ENCODE assay signal across 8 mouse cellular contexts in the genomic region with DNA sequence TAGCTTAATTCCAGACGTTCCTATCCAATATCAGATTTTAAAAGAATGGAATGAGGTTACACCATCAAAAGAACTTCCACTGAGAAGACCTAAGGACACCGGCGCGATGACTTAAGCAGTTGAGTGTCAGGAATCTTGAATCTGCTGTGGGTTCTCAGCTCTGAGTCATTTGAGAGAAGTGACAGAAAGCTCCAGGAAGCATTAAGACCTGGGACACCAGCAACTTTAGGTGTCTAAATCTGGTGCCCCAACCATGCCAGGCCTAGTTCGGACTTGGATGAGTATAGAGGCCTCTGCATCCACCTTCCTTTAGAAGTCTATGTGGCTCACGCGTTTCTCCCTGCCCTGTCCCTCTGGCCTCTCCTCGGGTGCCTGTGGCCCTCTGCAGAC. TPM values are rescaled to one million over a fixed set of nuclear protein-coding genes. Genes with fewer than 3 reads are reported as not detected.
DNase-seq lines count a peak whose midpoint lies in the region; ATAC-seq and TF ChIP-seq lines count a peak whose summit lies in the region.

No protein-coding gene starts in this region.

- peaks cover 4% of the 10 kb centered on the region for H3K27me3 ChIP-seq in forebrain, embryonic 11.5 days (ENCODE audit: control insufficient read depth, insufficient read depth, low read length)
- peaks cover 49% of the 10 kb centered on the region for H3K27me3 ChIP-seq in liver, embryonic 13.5 days

- 24% methylated on average over 8 of the region's 8 CpGs for WGBS in forebrain, embryonic 11.5 days
- 22% methylated on average over 8 of the region's 8 CpGs for WGBS in liver, embryonic 13.5 days (ENCODE audit: insufficient replicate concordance)

- H3K4me1 ChIP-seq in forebrain, embryonic 11.5 days (replicated peaks; ENCODE audit: control insufficient read depth, insufficient read depth, low read length): peaks cover 19% of the 10 kb centered on the region
- peaks cover 81% of the 10 kb centered on the region for H3K4me1 ChIP-seq in liver, embryonic 13.5 days (replicated peaks)

- intact Hi-C loops in gastrocnemius, adult 2 months (cut with DNase I): loop anchor here (2.0 kb wide), 1 partner anchor 23 kb away; no protein-coding TSS in a partner anchor

- no peak for DNase-seq in gastrocnemius, adult 2 months
- DNase-seq in gastrocnemius, adult 18-20 months (ENCODE audit: low spot score): no peak
- peak; percentile 50 for DNase-seq in 416B (ENCODE audit: low read depth)
- no peak for DNase-seq in forebrain, embryonic 11.5 days (ENCODE audit: low spot score)
- no peak for DNase-seq in liver, embryonic 13.5 days
- no peak for DNase-seq in adrenal gland, adult 2 months
- DNase-seq in spleen, postnatal 14 days (ENCODE audit: low spot score in 2 of 2): no peak
- no peak for DNase-seq in embryo, embryonic 11 days

- TF ChIP-seq CTCF in gastrocnemius, adult 2 months (IDR thresholded peaks at IDR 0.05): no peak

- peaks cover 4% of the 10 kb centered on the region for H3K36me3 ChIP-seq in forebrain, embryonic 11.5 days (ENCODE audit: control insufficient read depth, insufficient read depth, low read length)
- H3K36me3 ChIP-seq in liver, embryonic 13.5 days: peaks cover 33% of the 10 kb centered on the region

- H3K4me3 ChIP-seq in gastrocnemius, adult 2 months: peak overlapping the region; percentile 87
- peak overlapping the region; percentile 48 for H3K4me3 ChIP-seq in forebrain, embryonic 11.5 days (ENCODE audit: low read depth, low read length)
- peak overlapping the region; percentile 63 for H3K4me3 ChIP-seq in liver, embryonic 13.5 days (replicated peaks)

- H3K27ac ChIP-seq in gastrocnemius, adult 2 months: peak overlapping the region; percentile 96
- H3K27ac ChIP-seq in forebrain, embryonic 11.5 days (ENCODE audit: low read depth, low read length): no peak overlapping the region
- no peak overlapping the region for H3K27ac ChIP-seq in liver, embryonic 13.5 days

- H3K9me3 ChIP-seq in forebrain, embryonic 11.5 days (ENCODE audit: control insufficient read depth, low read length): no peaks in the 10 kb centered on the region
- no peaks in the 10 kb centered on the region for H3K9me3 ChIP-seq in liver, embryonic 13.5 days (replicated peaks)

- H3K4me2 ChIP-seq in forebrain, embryonic 11.5 days (ENCODE audit: low read depth, low read length, severe bottlenecking): peak overlapping the region; percentile 80
- H3K4me2 ChIP-seq in liver, embryonic 13.5 days: peak overlapping the region; percentile 92

- H3K9ac ChIP-seq in forebrain, embryonic 11.5 days (ENCODE audit: low read length): peak overlapping the region; percentile 66
- H3K9ac ChIP-seq in liver, embryonic 13.5 days: peak overlapping the region; percentile 69

- ATAC-seq in forebrain, embryonic 11.5 days (replicated peaks; ENCODE audit: low FRiP score): no peak
- no peak for ATAC-seq in liver, embryonic 13.5 days (ENCODE audit: low read depth)

RNA-seq across cellular contexts. Expression of gene Tns2, which starts 0.4 kb away (rescaled TPM):
- 10 to 100 TPM; 39.1 to 44.1 TPM for total RNA-seq in gastrocnemius, adult 2 months (2021)
- total RNA-seq in gastrocnemius, adult 18-20 months (2021): 10 to 100 TPM; 31.3 to 31.6 TPM
- polyA plus RNA-seq in forebrain, embryonic 11.5 days (2014; fragmentation: Nextera tagmentation; extraction: Ambion mirVana): 8.8 and 10.5 TPM in 2 replicates
- polyA plus RNA-seq in liver, embryonic 13.5 days (2015; fragmentation: Nextera tagmentation; extraction: Ambion mirVana): 4.4 and 5.0 TPM in 2 replicates
- 10 to 100 TPM; 75.2 to 91.8 TPM for total RNA-seq in adrenal gland, adult 2 months (2021)
- 101 and 107 TPM in 2 replicates for polyA plus RNA-seq in adrenal gland, adult 2 months (2012; rRNA removed)

RNA-seq across cellular contexts. Expression of gene Eif4b, which starts 26.2 kb away (rescaled TPM):
- 100 to 1,000 TPM; 187 to 246 TPM for total RNA-seq in gastrocnemius, adult 2 months (2021)
- 100 to 1,000 TPM; 224 to 227 TPM for total RNA-seq in gastrocnemius, adult 18-20 months (2021)
- 122 and 129 TPM in 2 replicates for polyA plus RNA-seq in forebrain, embryonic 11.5 days (2014; fragmentation: Nextera tagmentation; extraction: Ambion mirVana)
- polyA plus RNA-seq in liver, embryonic 13.5 days (2015; fragmentation: Nextera tagmentation; extraction: Ambion mirVana): 67.5 and 79.6 TPM in 2 replicates
- total RNA-seq in adrenal gland, adult 2 months (2021): 100 to 1,000 TPM; 230 to 238 TPM
- 28.8 and 43.7 TPM in 2 replicates for polyA plus RNA-seq in adrenal gland, adult 2 months (2012; rRNA removed)

RNA-seq across cellular contexts. Expression of gene Spryd3, which starts 36.3 kb away (rescaled TPM):
- 1 to 10 TPM; 4.4 to 5.8 TPM for total RNA-seq in gastrocnemius, adult 2 months (2021)
- total RNA-seq in gastrocnemius, adult 18-20 months (2021): 1 to 10 TPM; 4.9 to 7.7 TPM
- polyA plus RNA-seq in forebrain, embryonic 11.5 days (2014; fragmentation: Nextera tagmentation; extraction: Ambion mirVana): 12.0 and 12.1 TPM in 2 replicates
- polyA plus RNA-seq in liver, embryonic 13.5 days (2015; fragmentation: Nextera tagmentation; extraction: Ambion mirVana): 13.1 and 13.7 TPM in 2 replicates
- total RNA-seq in adrenal gland, adult 2 months (2021): 10 to 100 TPM; 27.4 to 48.9 TPM
- polyA plus RNA-seq in adrenal gland, adult 2 months (2012; rRNA removed): 38.3 and 48.4 TPM in 2 replicates

RNA-seq across cellular contexts. Expression of gene Igfbp6, which starts 44.4 kb away (rescaled TPM):
- 10 to 100 TPM; 34.3 to 87.7 TPM for total RNA-seq in gastrocnemius, adult 2 months (2021)
- total RNA-seq in gastrocnemius, adult 18-20 months (2021): 10 to 100 TPM; 32.2 to 50.3 TPM
- 0.33 TPM in 1 of 2 replicates, not detected in the other for polyA plus RNA-seq in forebrain, embryonic 11.5 days (2014; fragmentation: Nextera tagmentation; extraction: Ambion mirVana)
- polyA plus RNA-seq in liver, embryonic 13.5 days (2015; fragmentation: Nextera tagmentation; extraction: Ambion mirVana): 1.1 and 1.2 TPM in 2 replicates
- total RNA-seq in adrenal gland, adult 2 months (2021): 10 to 100 TPM; 37.7 to 71.0 TPM
- 65.0 and 78.9 TPM in 2 replicates for polyA plus RNA-seq in adrenal gland, adult 2 months (2012; rRNA removed)

RNA-seq across cellular contexts. Expression of gene Soat2, which starts 50.6 kb away (rescaled TPM):
- under 1 TPM in 1 of 2 experiments, not detected in 1; 0.14 TPM for total RNA-seq in gastrocnemius, adult 2 months (2021)
- total RNA-seq in gastrocnemius, adult 18-20 months (2021): under 1 TPM in 1 of 2 experiments, not detected in 1; 0.09 TPM
- polyA plus RNA-seq in forebrain, embryonic 11.5 days (2014; fragmentation: Nextera tagmentation; extraction: Ambion mirVana): not detected in 2 replicates
- 31.0 and 31.3 TPM in 2 replicates for polyA plus RNA-seq in liver, embryonic 13.5 days (2015; fragmentation: Nextera tagmentation; extraction: Ambion mirVana)
- total RNA-seq in adrenal gland, adult 2 months (2021): under 1 TPM; 0.35 to 0.49 TPM
- 0.88 and 0.92 TPM in 2 replicates for polyA plus RNA-seq in adrenal gland, adult 2 months (2012; rRNA removed)
